Mouse (Mus musculus) cerebellum, adult 9-10 months (tissue): ENCODE measurements around the gene Ropn1l.

Experiments used
- DNase-seq: peaks from one replicate; pipeline ENCODE4 v3.0.0; 2022

Ropn1l gene

DNA sequence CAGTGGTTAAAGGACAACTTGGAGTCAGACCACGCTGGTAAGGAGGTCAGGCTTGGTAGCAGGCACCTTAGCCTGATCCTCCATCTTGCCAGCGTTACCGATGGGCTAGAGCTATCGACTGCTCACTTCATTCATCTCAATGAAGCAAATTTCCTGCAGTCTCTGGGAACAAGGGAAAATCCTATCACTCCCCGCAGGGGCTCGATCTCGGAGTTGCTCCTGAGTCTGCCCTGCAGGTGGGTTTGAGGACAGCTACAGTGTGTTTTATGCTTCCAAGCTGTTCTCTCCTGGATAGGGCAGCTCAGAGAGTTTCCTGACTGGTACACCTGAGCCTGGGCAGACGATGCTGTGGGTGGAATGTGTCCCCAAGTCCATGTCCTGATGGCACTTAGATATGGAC is 49.2 kb downstream of the Ropn1l start:
- no peak for DNase-seq

DNA sequence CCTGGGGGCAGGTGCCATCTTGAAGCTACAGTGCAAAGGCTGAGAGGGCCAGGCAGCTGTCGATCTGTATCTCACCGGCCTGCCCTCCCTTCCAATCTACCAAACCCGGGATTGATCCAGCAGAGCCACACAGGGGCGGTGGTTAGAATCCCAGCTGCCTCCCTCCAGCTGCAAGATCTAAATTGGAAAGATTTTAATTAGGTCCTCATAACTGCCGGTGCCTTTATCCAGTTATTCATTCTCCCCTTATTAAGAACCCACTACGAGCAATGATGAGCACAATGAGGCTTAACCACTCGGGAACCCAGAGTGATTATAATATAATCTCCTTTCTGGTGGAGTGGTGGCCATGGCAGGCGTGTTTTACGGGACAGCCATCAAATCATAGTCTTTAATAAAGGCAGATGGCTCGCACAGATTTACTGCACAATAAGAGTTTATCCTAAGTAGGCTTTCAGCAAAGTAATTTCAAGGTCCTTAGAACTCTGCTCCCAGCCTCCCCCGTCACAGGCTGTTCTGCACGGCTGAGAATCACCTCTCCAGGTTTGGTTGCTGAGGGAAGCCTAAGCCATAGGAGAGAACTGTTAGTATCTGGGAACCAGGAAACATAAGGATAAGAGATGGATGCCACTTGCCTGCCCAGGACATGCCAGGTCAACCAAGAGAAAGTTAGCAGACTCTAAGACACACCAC is 51.2 kb downstream of the Ropn1l start:
- no peak for DNase-seq

DNA sequence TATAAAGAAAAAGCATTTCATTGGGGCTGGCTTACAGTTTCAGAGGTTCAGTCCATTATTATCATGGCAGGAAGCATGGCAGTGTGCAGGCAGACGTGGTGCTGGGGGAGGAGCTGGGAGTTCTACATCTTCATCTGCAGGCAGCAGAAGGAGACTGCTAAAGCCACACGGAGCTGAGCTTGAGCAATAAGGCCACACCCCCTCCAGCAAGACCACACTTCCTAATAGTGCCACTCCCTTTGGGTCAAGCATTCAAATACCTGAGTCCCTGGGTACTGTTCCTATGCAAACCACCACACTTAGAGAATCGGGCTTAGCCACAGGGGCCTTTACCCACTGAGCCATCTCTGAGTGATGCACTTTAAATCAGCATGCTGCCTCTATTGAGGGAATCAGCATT is 52.6 kb downstream of the Ropn1l start:
- DNase-seq = no peak

DNA sequence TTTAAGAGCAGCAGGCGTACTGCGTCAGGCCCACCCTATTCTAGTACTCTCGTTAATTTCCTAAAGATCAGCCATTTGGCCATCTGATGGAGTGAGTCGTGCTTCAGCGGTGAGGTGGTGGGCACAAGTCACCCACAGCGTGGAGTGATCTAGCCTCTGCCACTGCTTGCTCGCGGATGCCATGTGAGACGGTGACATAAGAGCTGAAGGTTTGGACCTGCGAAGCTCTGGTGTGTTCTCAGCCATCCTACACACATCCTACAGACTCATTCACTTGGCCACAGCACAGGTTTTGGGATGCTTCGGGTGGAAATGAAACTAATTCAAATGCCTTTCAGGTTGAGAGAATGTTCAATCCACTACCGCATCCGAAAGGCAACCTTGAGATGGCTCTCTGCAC is 54.8 kb downstream of the Ropn1l start:
- no peak for DNase-seq

DNA sequence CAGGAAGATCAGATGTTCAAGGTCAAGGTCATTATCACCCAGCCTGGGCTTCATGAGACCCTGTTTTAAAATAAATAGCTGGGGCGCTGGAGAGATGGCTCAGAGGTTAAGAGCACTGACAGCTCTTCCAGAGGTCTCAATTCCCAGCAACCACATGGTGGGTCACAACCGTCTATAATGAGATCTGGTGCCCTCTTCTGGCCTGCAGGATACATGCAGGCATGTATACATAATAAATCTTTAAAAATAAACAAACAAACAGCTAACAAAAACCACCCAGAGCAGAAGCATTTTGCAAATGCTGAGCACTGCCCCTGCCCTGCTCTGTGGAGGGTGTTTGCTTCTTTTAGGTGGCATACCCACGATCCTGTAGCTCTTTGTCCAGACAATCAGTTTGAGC is 56.2 kb downstream of the Ropn1l start:
- no peak for DNase-seq

DNA sequence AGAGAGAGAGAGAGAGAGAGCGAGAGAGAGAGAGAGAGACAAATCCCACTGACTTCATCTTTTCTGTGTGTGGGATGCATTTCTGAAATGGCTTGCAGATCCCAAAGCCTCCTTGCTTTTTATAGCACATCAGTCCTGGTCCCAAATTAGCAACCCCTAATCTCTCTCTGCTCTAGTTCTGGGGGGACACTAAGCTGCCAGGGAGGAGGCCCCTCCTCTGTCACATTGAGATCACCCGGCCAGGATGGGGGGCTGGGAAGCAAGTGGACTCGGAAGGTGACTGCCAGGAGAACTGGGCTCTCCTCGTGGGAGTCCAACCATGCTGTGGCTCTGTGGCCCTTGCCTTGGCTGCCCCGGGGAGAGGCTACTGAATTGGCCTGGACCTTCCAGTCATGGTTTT is 56.8 kb downstream of the Ropn1l start:
- DNase-seq = no peak

DNA sequence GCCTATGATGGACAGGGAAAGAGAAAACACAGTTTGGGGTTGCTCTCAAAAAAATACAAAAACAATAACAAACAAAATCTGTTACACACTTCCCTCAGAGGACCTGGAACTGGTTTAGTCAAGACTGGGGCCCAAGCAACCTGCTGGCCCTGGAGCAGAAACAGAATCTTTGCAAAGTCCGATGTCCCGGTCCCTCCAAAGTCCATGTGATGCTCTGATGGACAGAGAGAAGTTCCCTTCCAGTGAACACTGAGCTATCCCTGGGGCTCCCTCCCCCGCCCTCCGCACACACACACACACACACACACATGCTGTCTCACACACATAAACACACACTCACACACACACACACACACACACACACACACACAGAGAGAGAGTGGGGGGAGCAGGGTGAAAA is 57.6 kb downstream of the Ropn1l start:
- no peak for DNase-seq

DNA sequence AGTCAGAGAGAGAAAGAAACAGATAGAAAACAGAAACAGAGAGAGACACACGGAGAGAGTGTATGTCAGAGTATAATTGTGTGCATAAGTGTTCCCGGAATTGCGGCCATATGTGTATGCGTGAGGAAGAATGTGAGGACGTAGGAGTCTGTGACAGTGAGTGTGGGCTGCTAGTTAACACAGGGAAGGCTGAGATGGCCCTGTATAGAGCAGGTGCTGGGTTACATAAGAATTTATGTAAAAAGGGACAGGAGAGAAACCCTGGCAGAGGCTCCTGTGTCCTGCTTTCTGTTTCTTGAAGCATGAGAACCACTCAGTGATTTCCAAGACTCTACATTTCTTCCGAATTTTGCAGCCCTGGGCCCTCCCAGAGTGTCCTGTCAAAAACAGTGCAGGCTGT is 60.1 kb downstream of the Ropn1l start:
- DNase-seq = no peak

DNA sequence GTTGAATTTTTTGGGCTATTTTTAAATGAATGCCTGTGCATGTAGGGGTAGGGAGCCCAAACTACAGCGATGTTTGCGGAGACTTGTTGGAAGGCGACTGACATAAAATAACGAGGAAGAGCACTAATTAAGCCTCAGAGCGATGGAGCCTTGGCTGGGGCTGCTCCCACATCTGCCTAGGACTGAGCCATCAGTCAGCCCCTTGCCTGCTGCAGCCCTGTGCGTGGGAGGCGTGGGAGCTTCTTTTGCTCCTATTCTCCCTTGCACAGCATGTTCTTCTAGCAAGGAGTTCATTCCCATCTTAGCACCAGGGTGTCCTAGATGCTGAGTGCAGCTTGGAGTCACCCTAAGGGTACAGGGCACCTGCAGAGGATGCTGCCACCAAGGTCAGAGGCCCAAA is 60.8 kb downstream of the Ropn1l start:
- no peak for DNase-seq

DNA sequence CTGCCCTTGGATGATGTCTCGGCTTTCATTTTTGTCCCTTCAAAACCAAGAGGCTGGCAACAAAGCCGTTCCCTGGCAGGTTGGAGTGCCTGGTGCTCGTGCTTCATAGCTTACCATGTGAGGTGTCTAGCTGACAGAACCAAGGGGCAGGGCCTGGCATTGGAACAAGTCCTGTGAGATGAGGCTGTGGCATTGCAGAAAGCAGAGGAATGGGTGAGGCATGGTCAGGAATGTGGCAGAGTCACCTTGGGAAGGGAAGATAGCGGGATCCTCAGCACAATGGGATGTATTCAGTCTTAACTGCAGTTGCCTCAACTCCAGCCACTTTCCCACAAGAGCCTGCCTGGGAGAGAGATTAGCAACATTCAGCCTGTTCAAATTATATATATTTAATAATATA is 61.4 kb downstream of the Ropn1l start:
- no peak for DNase-seq
